Mouse (Mus musculus) kidney, adult 2 months (tissue): ENCODE data around the gene Lmo7. TPM values are rescaled to one million over a fixed set of nuclear protein-coding genes. Genes with fewer than 3 reads are reported as not detected.

Experiments used
- DNase-seq: peaks from one replicate; pipeline ENCODE4 v3.0.0; 2021
- H3K27ac ChIP-seq: fragments of 200-500 bp; 2 replicates; pipeline ENCODE4 v1.5.1; 2012; ENCODE audit warnings: low read depth, low read length, control low read depth, inconsistent platforms; ENCODE audit not compliant: insufficient read depth
- H3K27me3 ChIP-seq: fragments of 200-500 bp; replicated peaks from 2 replicates; pipeline ENCODE4 v1.6.1; 2012; ENCODE audit warnings: mild to moderate bottlenecking, moderate library complexity, low read length, inconsistent platforms; ENCODE audit not compliant: control insufficient read depth, insufficient read depth
- H3K36me3 ChIP-seq: fragments of 200-500 bp; 2 replicates; pipeline ENCODE4 v1.6.1; 2012; ENCODE audit warnings: mild to moderate bottlenecking, moderate library complexity, low read length, inconsistent platforms; ENCODE audit not compliant: control insufficient read depth, insufficient read depth
- H3K4me1 ChIP-seq: fragments of 200-500 bp; 2 replicates; pipeline ENCODE4 v1.6.1; 2011; ENCODE audit warnings: low read length; ENCODE audit not compliant: control insufficient read depth, insufficient read depth
- H3K4me3 ChIP-seq: fragments of 200-500 bp; 2 replicates; pipeline ENCODE4 v1.5.1; 2011; ENCODE audit warnings: mild to moderate bottlenecking, low read depth, low read length, control low read depth; ENCODE audit not compliant: insufficient read depth
- CTCF ChIP-seq: fragments of 200-500 bp; conservative IDR thresholded peaks from 2 replicates; pipeline ENCODE4 v1.5.1; 2011; ENCODE audit warnings: low read depth, mild to moderate bottlenecking, control low read depth, low read length, moderate library complexity, mixed read lengths; ENCODE audit not compliant: insufficient read depth, insufficient read length
- POLR2A ChIP-seq: fragments of 200-500 bp; IDR thresholded peaks from one replicate; pipeline ENCODE4 v1.6.1; 2011; ENCODE audit warnings: low read depth, low read length, control low read depth
- WGBS: fragments of 180-500 bp; shearing (Covaris S2); methylation state at CpG from one replicate; pipeline ENCODE4 v1.1.7; 2018; 5-methylcytosine and 5-hydroxymethylcytosine counted together
- polyA plus RNA-seq: library from polyadenylated mRNA; depleted of rRNA; stranded (reverse); fragments of >200 nt; gene quantifications from 2 replicates; pipeline ENCODE4 v1.2.3, GENCODE M21; 2012

Gene Lmo7
- polyA plus RNA-seq, 1 experiment, result 40.0 TPM

DNA sequence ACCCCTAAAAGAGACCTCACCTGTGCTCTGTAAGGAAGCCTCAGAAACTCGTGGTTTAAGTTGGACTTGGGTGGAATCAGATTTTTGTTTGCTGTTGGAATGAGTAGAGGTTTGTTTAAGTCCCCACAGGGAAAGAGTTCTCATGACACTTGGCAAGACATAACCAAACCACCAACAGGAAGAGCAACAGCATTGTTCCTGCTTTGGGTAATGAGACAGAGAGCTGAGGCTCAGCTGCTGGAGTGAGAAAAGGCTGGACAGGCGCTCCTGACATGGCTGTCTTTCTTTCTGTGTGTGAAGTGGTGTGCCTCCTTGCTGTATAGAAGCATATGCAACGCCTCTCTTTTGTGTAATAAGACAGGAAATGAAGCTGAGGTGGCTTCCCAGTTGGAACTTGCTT, 132.3 kb downstream of the Lmo7 start:
- 64% methylated on average over 3 of the region's 3 CpGs for WGBS
- TF ChIP-seq CTCF, result no peak
- no peak for TF ChIP-seq POLR2A

DNA sequence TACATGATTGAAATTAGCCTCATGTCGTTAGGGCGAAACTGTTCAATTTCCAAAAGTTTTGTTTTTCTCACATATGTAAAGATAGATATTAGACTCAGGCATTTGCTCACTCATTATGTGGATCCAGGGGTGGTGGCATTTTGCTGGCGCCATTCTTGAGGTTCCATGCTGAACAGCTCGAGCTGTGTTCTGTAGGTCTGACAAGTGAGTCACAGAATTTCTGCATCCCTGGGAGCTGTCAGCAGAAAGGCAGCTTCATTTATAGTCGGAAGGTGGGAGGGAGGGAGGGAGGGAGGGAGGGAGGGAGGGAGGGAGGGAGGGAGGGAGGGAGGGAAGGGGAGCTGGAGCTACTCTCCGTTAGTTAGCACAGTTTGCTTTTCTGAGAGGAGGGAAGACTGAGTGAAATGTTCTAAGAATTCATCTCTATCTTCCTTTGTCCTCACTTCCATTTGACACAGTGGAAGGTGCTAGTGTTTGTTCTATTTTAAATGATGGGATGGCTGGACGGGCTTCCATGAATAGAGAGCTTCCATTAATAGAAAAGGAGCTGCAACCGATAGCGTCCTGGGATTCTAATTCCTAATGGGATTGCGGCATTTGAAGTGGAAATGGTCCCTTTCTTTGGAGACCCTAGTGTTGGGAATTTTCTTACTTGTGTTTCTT, 137.4 kb downstream of the Lmo7 start:
- TF ChIP-seq POLR2A (no peak), CTCF (no peak)
- Histone ChIP-seq H3K4me1 (peaks cover 22% of the 10 kb centered on the region), H3K27me3 (no peaks in the 10 kb centered on the region), H3K36me3 (no peaks in the 10 kb centered on the region), H3K4me3 (no peak overlapping the region), H3K27ac (no peak overlapping the region)
- DNase-seq, result no peak
- WGBS, result 52% methylated on average over 10 of the region's 10 CpGs

More for the DNA sequence above, 132.3 kb downstream of the Lmo7 start:
- H3K4me3 ChIP-seq, result no peak overlapping the region
- no peaks in the 10 kb centered on the region for H3K27me3 ChIP-seq
- peaks cover 23% of the 10 kb centered on the region for H3K4me1 ChIP-seq
- H3K27ac ChIP-seq, result peak overlapping the region; percentile 20; the same call in 1 of the 2 replicates
- no peaks in the 10 kb centered on the region for H3K36me3 ChIP-seq
- no peak for DNase-seq

DNA sequence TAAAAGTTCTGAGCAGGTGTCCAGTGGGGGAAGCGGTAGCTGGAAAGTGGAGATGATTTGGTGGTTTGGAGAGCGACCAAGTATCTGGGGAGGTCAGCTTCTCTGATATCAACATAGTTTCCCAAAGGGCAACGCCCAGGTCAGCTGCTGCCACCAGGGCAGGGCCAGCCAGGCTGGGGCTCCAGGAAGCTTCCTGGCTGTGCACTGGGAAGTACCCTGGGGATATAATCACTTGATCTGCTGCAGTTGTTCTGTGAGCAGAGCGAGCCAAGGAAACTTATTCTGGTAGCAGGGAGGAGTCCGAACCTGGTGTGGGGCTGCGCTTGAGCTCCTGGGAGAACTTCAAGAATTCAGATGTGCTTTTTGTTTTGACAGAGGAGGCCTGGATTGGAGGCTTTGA, 139.4 kb downstream of the Lmo7 start:
- Histone ChIP-seq H3K27me3 (no peaks in the 10 kb centered on the region), H3K27ac (0 out of 2 replicates have a peak overlapping the region, but pooled peaks have one; percentile 4), H3K36me3 (no peaks in the 10 kb centered on the region), H3K4me1 (peaks cover 27% of the 10 kb centered on the region), H3K4me3 (no peak overlapping the region)
- TF ChIP-seq POLR2A, result no peak
- TF ChIP-seq CTCF, result no peak
- WGBS, result 41% methylated on average over 6 of the region's 6 CpGs
- DNase-seq, result peak; percentile 69

DNA sequence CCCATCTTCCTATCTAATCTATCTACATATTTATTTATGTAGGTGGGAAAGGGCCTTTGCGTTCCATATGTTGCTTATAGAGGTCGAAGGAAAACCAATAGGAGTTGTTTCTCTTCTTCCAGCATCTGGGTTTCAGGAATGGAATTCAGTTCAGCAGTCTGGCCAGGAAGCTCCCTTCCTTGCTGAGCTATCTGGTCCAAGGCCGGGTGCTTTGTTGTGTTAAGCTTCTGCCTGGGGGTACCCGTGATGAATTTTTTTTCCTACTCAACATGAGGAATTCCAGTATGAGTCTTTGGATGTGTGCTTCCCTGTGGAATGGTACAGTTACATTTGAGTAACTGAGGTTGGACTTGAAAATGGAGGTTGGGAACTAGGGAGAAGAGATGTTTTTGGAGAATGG, 139.9 kb downstream of the Lmo7 start:
- H3K27ac ChIP-seq, result no peak overlapping the region; the same call in 1 of the 2 replicates
- H3K4me3 ChIP-seq, result no peak overlapping the region
- no peak for DNase-seq
- no peaks in the 10 kb centered on the region for H3K36me3 ChIP-seq
- 67% methylated on average over 4 of the region's 4 CpGs for WGBS
- TF ChIP-seq POLR2A (no peak), CTCF (no peak)
- H3K4me1 ChIP-seq, result peaks cover 22% of the 10 kb centered on the region
- H3K27me3 ChIP-seq, result no peaks in the 10 kb centered on the region

DNA sequence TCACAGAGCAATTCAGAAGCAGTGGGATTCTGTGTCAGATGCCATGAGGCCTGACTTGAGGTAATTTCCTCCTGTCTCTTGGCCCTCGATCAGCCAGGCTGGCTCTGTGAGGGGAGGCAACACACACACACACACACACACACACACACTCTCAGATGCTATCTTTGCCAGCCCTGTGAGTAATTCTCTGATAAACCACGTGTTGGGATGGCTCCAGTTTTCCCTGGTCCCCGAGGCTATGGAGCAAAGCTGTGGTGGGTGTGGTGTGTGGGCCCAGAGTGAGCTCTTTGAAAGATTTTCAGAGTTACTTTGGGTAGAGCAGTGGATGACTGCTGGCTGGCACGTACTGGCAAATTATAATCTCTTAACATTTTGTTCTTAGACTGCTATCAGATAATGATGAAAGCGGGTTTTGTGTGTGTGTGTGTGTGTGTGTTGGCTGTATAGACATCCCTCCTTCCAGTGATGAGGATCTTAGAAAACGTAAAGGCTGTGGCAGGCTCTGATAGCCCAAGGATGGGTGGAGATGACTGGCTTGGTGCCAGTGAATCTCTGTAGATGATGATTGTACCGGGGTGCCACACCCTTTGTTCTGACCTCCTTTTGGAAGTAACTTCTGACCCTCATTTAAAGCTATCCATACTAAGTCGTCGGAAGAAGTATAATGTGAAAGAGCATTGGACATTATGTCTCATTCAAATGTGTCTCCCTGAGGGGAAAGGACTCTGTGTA, 140.6 kb downstream of the Lmo7 start:
- TF ChIP-seq CTCF, result no peak
- TF ChIP-seq POLR2A, result no peak
- H3K36me3 ChIP-seq, result no peaks in the 10 kb centered on the region
- no peak overlapping the region for H3K4me3 ChIP-seq
- H3K4me1 ChIP-seq, result peaks cover 20% of the 10 kb centered on the region
- no peak overlapping the region; the same call in 1 of the 2 replicates for H3K27ac ChIP-seq
- no peak for DNase-seq
- H3K27me3 ChIP-seq, result no peaks in the 10 kb centered on the region
- 58% methylated on average over 9 of the region's 9 CpGs for WGBS

DNA sequence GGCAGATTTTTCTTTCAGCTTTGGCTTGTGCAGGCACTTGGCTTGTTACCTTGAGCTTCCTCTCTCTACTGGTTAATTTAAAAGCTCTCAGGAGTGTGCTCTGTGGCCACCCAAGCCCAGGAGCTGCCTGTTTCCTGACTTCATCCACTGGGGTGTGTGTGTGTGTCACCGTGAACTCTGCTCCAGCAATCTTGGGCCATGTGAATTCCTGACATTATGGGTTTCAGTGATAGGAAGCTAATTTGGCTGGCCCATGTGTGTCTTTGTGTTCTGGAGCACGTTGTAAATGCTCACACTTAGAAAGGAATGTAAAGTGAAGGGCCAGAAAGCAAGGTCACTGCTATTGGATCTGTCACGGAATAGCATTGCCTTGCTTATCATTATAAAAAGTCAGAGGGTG, 143.1 kb downstream of the Lmo7 start:
- TF ChIP-seq POLR2A, result no peak
- TF ChIP-seq CTCF, result no peak
- DNase-seq, result peak; percentile 66
- Histone ChIP-seq H3K4me1 (peaks cover 20% of the 10 kb centered on the region), H3K27me3 (no peaks in the 10 kb centered on the region), H3K4me3 (no peak overlapping the region), H3K27ac (peak overlapping the region; percentile 76), H3K36me3 (peaks cover 6% of the 10 kb centered on the region; the same call in 1 of the 2 replicates)
- WGBS, result 13% methylated on average over 3 of the region's 3 CpGs

DNA sequence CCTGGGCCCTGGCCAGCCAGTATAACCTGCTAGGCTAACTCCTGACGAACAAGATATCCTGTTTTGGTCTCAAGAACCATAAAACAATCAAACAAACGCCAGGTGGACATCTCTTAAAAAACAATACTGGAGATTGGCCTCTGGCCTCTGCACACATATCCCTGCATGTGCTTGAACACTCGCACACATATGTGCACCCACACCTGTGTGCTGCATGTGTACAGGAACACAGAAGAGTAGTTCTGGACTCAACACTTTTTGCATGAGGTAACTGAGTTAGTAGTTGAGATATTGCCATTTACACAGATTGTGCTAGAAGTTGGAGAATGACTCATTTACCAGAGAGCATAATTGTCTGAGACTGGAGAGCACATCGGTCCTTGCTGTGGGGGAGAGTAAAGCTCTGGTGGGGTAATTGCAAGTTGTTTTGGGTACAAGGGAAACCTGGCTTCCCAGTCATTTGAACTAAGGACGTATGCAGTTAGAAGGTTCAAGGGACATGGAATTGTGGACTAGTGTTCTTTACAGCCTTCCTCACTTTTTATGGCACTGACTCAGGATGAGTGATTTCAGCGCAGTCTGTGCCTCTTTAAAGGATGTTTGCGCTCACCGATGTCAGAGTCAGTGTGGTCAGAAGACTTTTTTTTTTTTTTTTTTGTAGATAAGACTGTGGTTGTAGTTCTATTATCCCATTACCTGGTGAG, 148.7 kb downstream of the Lmo7 start:
- Histone ChIP-seq H3K4me3 (no peak overlapping the region), H3K27ac (no peak overlapping the region), H3K4me1 (no peaks in the 10 kb centered on the region), H3K27me3 (no peaks in the 10 kb centered on the region), H3K36me3 (peaks cover 6% of the 10 kb centered on the region; the same call in 1 of the 2 replicates)
- WGBS, result 55% methylated on average over 8 of the region's 8 CpGs
- no peak for TF ChIP-seq POLR2A
- no peak for TF ChIP-seq CTCF
- DNase-seq, result no peak
